Mouse (Mus musculus) forebrain, embryonic 10.5 days (tissue): ENCODE measurements around the gene 2810021J22Rik. TPM values are rescaled to one million over a fixed set of nuclear protein-coding genes. Genes with fewer than 3 reads are reported as not detected.

Experiments used
- DNase-seq: peaks from one replicate; pipeline ENCODE4 v3.0.0-alpha.2; 2017; ENCODE audit warnings: low spot score; ENCODE audit errors: extremely low spot score
- H3K27ac ChIP-seq: fragments of 300-500 bp; sonication (generic); 2 replicates; pipeline ENCODE4 v1.5.1; 2016; ENCODE audit warnings: mild to moderate bottlenecking
- H3K27me3 ChIP-seq: fragments of 300-500 bp; sonication (generic); 2 replicates; pipeline ENCODE4 v1.6.1; 2016; ENCODE audit warnings: mild to moderate bottlenecking; ENCODE audit not compliant: poor library complexity, severe bottlenecking
- H3K36me3 ChIP-seq: fragments of 300-500 bp; sonication (generic); replicated peaks from 2 replicates; pipeline ENCODE4 v1.6.1; 2016; ENCODE audit warnings: mild to moderate bottlenecking, moderate library complexity
- H3K4me1 ChIP-seq: fragments of 300-500 bp; sonication (generic); 2 replicates; pipeline ENCODE4 v1.6.1; 2016
- H3K4me3 ChIP-seq: fragments of 300-500 bp; sonication (generic); 2 replicates; pipeline ENCODE4 v1.5.1; 2016; ENCODE audit warnings: mild to moderate bottlenecking, moderate library complexity
- H3K9me3 ChIP-seq: fragments of 300-500 bp; sonication (generic); 2 replicates; pipeline ENCODE4 v1.6.1; 2016; ENCODE audit warnings: mild to moderate bottlenecking, moderate library complexity
- WGBS: fragments of 180-500 bp; shearing (Covaris S2); methylation state at CpG from one replicate; pipeline ENCODE4 v1.1.7; 2016; 5-methylcytosine and 5-hydroxymethylcytosine counted together
- polyA plus RNA-seq: library from polyadenylated mRNA; unstranded; fragments of >200 nt; fragmentation: Nextera tagmentation; extraction: Ambion mirVana; gene quantifications from 2 replicates; pipeline ENCODE4 v1.2.1, GENCODE M21; 2016

2810021J22Rik gene
- polyA plus RNA-seq, 1 experiment from 2014 or later: 9.3 TPM

DNA sequence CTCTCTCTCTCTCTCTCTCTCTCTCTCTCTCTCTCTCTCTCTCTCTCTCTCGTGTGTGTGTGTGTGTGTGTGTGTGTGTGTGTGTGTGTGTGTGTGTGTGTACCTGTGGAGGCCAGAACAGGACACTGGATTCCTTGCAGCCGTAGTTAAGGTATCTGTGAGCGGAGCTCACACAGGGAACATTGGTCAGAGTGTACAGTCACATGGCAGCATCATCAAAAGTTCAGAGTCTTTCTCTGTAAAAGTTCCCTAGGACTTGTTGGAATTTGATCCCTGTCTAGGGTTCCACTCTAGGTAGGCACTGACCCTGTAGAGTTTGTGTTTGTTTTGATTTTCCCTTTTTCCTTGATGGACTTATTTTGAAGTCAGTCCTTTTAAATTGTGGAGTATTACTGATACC lies 59.6 kb downstream of the 2810021J22Rik start:
- H3K9me3 ChIP-seq: no peaks in the 10 kb centered on the region
- H3K4me3 ChIP-seq: no peak overlapping the region
- peaks cover 11% of the 10 kb centered on the region for H3K36me3 ChIP-seq
- DNase-seq: no peak
- 94% methylated on average over 2 of the region's 3 CpGs for WGBS
- H3K4me1 ChIP-seq: peaks cover 7% of the 10 kb centered on the region
- no peak overlapping the region for H3K27ac ChIP-seq
- 0 out of 2 replicates have a peak, but pooled peaks cover 5% of the 10 kb centered on the region for H3K27me3 ChIP-seq

DNA sequence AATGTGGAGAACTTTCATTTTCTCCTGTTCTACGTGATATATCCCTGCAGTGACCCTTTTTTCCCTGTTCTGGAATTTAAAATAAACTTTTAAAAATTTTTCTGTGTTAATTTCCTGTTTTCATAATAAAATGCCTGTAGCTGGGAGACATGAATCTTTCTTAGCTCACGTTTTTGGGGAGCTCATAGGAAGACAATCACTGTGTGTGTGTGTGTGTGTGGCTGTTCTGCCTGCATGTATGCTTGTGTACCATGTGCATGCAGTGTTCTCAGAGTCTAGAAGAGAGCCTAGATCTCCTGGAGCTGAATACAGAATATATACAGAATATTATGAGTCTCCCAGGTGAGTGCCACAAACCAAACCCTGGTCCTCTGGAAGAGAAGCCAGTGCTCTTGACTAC lies 60.0 kb downstream of the 2810021J22Rik start:
- Histone ChIP-seq H3K27ac (no peak overlapping the region), H3K36me3 (peaks cover 15% of the 10 kb centered on the region), H3K9me3 (no peaks in the 10 kb centered on the region), H3K4me1 (peaks cover 7% of the 10 kb centered on the region), H3K27me3 (0 out of 2 replicates have a peak, but pooled peaks cover 5% of the 10 kb centered on the region), H3K4me3 (no peak overlapping the region)
- WGBS: 76% methylated on average over 2 of the region's 2 CpGs
- no peak for DNase-seq

DNA sequence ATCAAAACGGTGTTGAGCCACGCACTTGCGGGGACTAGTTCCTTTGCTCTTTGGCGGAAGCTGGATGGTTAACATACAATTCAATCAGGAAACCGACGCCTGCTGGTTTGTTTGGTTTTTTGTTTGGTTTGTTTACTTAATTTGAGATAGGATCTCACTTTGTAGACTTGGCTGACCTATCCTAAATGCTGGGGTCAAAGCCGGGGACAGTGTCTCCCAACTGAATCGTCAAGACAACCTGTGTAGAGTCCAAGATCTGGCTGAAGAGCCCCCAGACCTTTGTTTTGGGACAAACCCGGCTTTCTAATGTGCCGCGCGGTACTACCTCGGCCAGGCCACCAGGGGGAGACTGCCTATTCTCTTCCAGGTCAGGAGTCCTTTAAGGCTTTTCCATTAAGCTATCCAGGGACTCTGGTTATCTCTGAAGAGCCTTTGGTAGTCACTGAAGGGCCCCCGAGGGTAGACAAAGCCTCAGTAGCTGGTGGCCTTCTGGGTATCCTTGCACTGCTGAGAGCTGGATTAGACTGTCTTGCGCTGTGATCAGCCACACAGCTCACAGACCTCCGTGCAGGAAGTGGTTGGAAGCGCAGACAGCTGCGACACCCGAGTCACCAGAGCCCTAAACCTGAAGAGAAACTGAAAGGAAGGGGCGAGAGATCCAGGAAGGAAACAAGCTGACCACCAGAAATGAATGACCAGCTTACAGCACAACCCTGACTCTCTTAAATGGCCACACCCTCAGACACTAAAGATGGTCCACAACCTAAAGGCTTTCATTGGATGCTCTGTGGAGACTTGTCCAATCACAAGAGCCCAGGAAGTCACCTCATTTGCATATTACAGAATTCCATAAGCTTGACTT lies 61.0 kb downstream of the 2810021J22Rik start:
- peaks cover 24% of the 10 kb centered on the region for H3K36me3 ChIP-seq
- 44% methylated on average over 20 of the region's 20 CpGs for WGBS

DNA sequence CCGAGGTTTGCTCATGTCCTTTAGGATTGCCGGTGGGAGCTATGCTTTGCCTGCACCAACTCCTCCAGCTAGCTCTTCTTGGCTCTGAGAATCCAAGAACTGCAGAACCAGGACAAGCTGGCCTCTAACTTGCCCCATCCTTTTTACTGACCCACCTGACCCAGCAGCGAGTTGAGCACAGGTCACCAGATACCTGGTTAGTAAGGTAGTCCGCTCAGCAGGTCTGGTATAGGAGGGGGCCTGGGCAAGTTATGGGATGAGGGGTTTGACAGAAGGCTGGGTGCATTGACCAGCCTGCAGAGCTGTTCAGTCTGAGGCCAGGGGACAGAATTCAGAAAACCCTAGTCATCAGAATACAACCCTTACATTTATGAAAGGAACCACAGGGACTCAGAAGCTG lies 62.0 kb downstream of the 2810021J22Rik start:
- Histone ChIP-seq H3K4me3 (no peak overlapping the region), H3K4me1 (peaks cover 7% of the 10 kb centered on the region), H3K9me3 (no peaks in the 10 kb centered on the region), H3K27ac (no peak overlapping the region), H3K27me3 (0 out of 2 replicates have a peak, but pooled peaks cover 5% of the 10 kb centered on the region), H3K36me3 (peaks cover 35% of the 10 kb centered on the region)
- 82% methylated on average over 4 of the region's 4 CpGs for WGBS
- no peak for DNase-seq

More for the DNA sequence above, 61.0 kb downstream of the 2810021J22Rik start:
- Histone ChIP-seq H3K27me3 (0 out of 2 replicates have a peak, but pooled peaks cover 5% of the 10 kb centered on the region), H3K27ac (peak overlapping the region; percentile 48), H3K4me1 (peaks cover 7% of the 10 kb centered on the region), H3K4me3 (peak overlapping the region; percentile 14; the same call in 1 of the 2 replicates), H3K9me3 (no peaks in the 10 kb centered on the region)
- peak; percentile 79 for DNase-seq

DNA sequence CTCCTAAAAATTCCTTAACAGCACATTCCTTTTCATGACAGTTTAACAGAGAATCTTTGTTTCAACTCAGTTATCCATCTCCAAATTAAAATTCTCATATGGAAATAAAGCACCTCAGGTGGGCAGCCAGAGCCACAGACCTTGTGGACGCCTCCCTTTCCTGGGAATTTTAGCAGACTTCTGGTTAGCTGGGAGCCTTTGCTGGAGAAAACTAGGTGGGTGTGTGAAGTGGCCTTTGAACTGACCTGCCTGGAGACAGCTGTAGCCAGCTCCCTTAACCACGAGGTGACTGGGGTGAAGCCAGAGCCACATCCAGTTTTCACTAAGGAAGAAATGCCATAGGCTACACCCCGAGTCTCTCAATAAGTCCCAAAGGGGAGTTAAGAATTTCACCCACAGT lies 62.6 kb downstream of the 2810021J22Rik start:
- 74% methylated on average over 3 of the region's 3 CpGs for WGBS
- H3K27ac ChIP-seq: no peak overlapping the region
- no peaks in the 10 kb centered on the region for H3K9me3 ChIP-seq
- no peak overlapping the region for H3K4me3 ChIP-seq
- H3K27me3 ChIP-seq: 0 out of 2 replicates have a peak, but pooled peaks cover 5% of the 10 kb centered on the region
- DNase-seq: no peak
- peaks cover 7% of the 10 kb centered on the region for H3K4me1 ChIP-seq
- peaks cover 41% of the 10 kb centered on the region for H3K36me3 ChIP-seq

DNA sequence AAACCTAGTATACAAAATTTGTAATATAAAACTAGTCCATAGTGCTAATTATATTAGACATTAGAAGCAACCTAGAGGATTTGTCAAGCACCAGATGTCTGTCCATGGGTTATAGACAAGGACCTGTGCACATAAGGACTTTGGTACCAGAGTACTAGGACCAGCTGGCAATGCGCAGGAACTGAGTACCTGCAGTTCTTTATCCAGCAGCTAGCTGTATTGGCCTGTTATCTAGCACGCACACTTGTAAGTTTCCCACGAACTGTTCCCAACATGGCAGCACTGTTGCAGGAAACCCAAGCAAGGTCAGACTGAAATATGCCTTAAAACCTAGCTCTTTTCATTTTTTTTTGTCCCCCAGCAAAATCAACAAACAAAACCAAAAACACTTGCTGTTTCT lies 63.2 kb downstream of the 2810021J22Rik start:
- no peak overlapping the region for H3K27ac ChIP-seq
- 93% methylated on average over 3 of the region's 3 CpGs for WGBS

DNA sequence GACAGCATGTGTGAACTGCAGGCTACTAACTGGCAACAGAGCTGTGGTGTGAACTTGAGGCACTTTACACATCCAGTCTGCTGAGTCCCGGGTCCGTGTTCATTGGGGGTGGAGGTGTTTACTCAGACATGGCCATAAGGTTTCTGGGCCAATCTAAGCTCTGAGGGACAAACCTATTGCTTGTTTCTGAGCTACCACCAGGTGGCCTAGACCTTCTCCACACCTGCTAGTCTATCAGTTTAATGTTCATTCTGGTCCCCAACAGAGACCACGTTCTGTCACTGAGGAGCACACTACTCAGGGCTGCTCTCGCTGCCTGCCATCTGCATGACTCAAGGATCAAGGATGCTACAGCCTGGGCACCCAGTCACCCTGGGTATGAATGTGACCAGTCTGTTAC lies 64.6 kb downstream of the 2810021J22Rik start:
- Histone ChIP-seq H3K27me3 (no peaks in the 10 kb centered on the region), H3K9me3 (no peaks in the 10 kb centered on the region), H3K36me3 (peaks cover 59% of the 10 kb centered on the region), H3K4me3 (no peak overlapping the region), H3K27ac (no peak overlapping the region), H3K4me1 (peaks cover 9% of the 10 kb centered on the region)
- WGBS: 88% methylated on average over 4 of the region's 4 CpGs
- no peak for DNase-seq

More for the DNA sequence above, 63.2 kb downstream of the 2810021J22Rik start:
- Histone ChIP-seq H3K4me1 (peaks cover 7% of the 10 kb centered on the region), H3K9me3 (no peaks in the 10 kb centered on the region), H3K4me3 (no peak overlapping the region), H3K27me3 (0 out of 2 replicates have a peak, but pooled peaks cover 5% of the 10 kb centered on the region), H3K36me3 (peaks cover 46% of the 10 kb centered on the region)
- no peak for DNase-seq

Other genes with a start within 250 kb of the 2810021J22Rik start
- gene Olfr323, start 236.7 kb upstream of the 2810021J22Rik start, polyA plus RNA-seq: not detected in 2 replicates
- 0.33 and 0.35 TPM in 2 replicates for gene Trim58, start 226.8 kb upstream of the 2810021J22Rik start, polyA plus RNA-seq
- not detected in 2 replicates for gene Olfr322, start 208.4 kb upstream of the 2810021J22Rik start, polyA plus RNA-seq
- gene Olfr320, start 186.1 kb upstream of the 2810021J22Rik start, polyA plus RNA-seq: not detected in 2 replicates
- gene Olfr319, start 168.1 kb upstream of the 2810021J22Rik start, polyA plus RNA-seq: not detected in 2 replicates
- not detected in 2 replicates for gene Olfr318, start 143.2 kb upstream of the 2810021J22Rik start, polyA plus RNA-seq
- not detected in 2 replicates for gene Olfr317, start 128.0 kb upstream of the 2810021J22Rik start, polyA plus RNA-seq
- not detected in 2 replicates for gene Olfr316, start 114.5 kb upstream of the 2810021J22Rik start, polyA plus RNA-seq
- gene Olfr315, start 94.0 kb upstream of the 2810021J22Rik start, polyA plus RNA-seq: not detected in 2 replicates
- gene Olfr314, start 84.3 kb upstream of the 2810021J22Rik start, polyA plus RNA-seq: not detected in 2 replicates
- gene Fam183b, start 65.3 kb upstream of the 2810021J22Rik start, polyA plus RNA-seq: 1.0 and 1.9 TPM in 2 replicates
- gene Olfr313, start 52.2 kb upstream of the 2810021J22Rik start, polyA plus RNA-seq: not detected in 2 replicates
- not detected in 2 replicates for gene Olfr312, start 38.0 kb upstream of the 2810021J22Rik start, polyA plus RNA-seq
- not detected in 2 replicates for gene Olfr311, start 28.0 kb upstream of the 2810021J22Rik start, polyA plus RNA-seq
- gene Gm12258, start 20.1 kb upstream of the 2810021J22Rik start, polyA plus RNA-seq: 8.9 and 9.3 TPM in 2 replicates
- 5.8 and 6.4 TPM in 2 replicates for gene Zfp39, start 37.0 kb downstream of the 2810021J22Rik start, polyA plus RNA-seq
- 0.05 TPM in 1 of 2 replicates, not detected in the other for gene Btnl10, start 50.7 kb downstream of the 2810021J22Rik start, polyA plus RNA-seq
- gene Rnf187, start 71.7 kb downstream of the 2810021J22Rik start, polyA plus RNA-seq: 265 and 273 TPM in 2 replicates
- 22.7 and 36.5 TPM in 2 replicates for gene Hist3h2ba, start 81.7 kb downstream of the 2810021J22Rik start, polyA plus RNA-seq
- gene Hist3h2a, start 87.5 kb downstream of the 2810021J22Rik start, polyA plus RNA-seq: 15.1 and 19.4 TPM in 2 replicates
- gene Trim17, start 87.5 kb downstream of the 2810021J22Rik start, polyA plus RNA-seq: 0.19 and 0.31 TPM in 2 replicates
- gene Trim11, start 110.9 kb downstream of the 2810021J22Rik start, polyA plus RNA-seq: 18.5 and 19.6 TPM in 2 replicates